Mouse (Mus musculus) hindbrain, embryonic 12.5 days (tissue): ENCODE measurements at regions not wholly inside any gene's neighbourhood (a gene's known extent, or its start where the extent isn't known, plus 50 kb on each side); places are given as distances from the start of the nearest gene placed in this dataset.

Experiments used
- ATAC-seq: fragments of 200-750 bp; cut with Nextera tagmentation; 2 replicates; pipeline ENCODE4 v1.8.0; 2017; ENCODE audit warnings: moderate TSS enrichment; ENCODE audit not compliant: low FRiP score
- H3K27ac ChIP-seq: fragments of 300-500 bp; sonication (generic); 2 replicates; pipeline ENCODE4 v1.5.1; 2016; ENCODE audit warnings: mild to moderate bottlenecking
- H3K27me3 ChIP-seq: fragments of 300-500 bp; sonication (generic); 2 replicates; pipeline ENCODE4 v1.6.1; 2016; ENCODE audit warnings: mild to moderate bottlenecking
- H3K36me3 ChIP-seq: fragments of 300-500 bp; sonication (generic); 2 replicates; pipeline ENCODE4 v1.6.1; 2016; ENCODE audit warnings: mild to moderate bottlenecking
- H3K4me1 ChIP-seq: fragments of 300-500 bp; sonication (generic); 2 replicates; pipeline ENCODE4 v1.6.1; 2016
- H3K4me2 ChIP-seq: fragments of 300-500 bp; sonication (generic); replicated peaks from 2 replicates; pipeline ENCODE4 v1.6.1; 2016; ENCODE audit warnings: mild to moderate bottlenecking
- H3K4me3 ChIP-seq: fragments of 300-500 bp; sonication (generic); 2 replicates; pipeline ENCODE4 v1.5.1; 2016; ENCODE audit warnings: mild to moderate bottlenecking
- H3K9ac ChIP-seq: fragments of 300-500 bp; sonication (generic); 2 replicates; pipeline ENCODE4 v1.6.1; 2016; ENCODE audit warnings: mild to moderate bottlenecking, moderate library complexity
- H3K9me3 ChIP-seq: fragments of 300-500 bp; sonication (generic); replicated peaks from 2 replicates; pipeline ENCODE4 v1.6.1; 2016; ENCODE audit warnings: mild to moderate bottlenecking
- WGBS: fragments of 180-500 bp; shearing (Covaris S2); methylation state at CpG from one replicate; pipeline ENCODE4 v1.1.7; 2016; 5-methylcytosine and 5-hydroxymethylcytosine counted together

DNA sequence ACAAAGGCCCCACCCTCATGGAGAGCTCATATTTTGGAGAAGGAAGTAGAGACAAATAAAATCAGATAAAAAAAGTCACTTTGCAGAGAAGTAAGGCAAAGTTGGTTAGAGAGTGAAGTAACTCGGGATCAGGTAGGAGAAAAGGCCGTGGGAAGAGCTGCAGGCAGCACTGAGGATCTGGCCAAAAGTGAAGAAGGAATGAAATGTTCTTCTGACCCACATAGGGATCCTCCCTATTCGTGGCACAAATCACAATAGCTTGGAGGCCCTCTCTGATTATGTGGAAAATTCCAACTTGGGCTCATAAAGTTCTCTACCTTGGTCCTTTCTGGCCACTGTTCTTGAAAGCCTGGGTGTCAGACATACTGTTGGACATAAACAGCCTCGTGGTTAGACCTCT, 150.2 kb downstream of the Plpp3 start:
- Histone ChIP-seq H3K36me3 (no peaks in the 10 kb centered on the region), H3K27me3 (no peaks in the 10 kb centered on the region), H3K4me3 (no peak overlapping the region), H3K9me3 (no peaks in the 10 kb centered on the region; the same call in 1 of the 2 replicates), H3K4me1 (no peaks in the 10 kb centered on the region), H3K9ac (no peak overlapping the region), H3K4me2 (no peak overlapping the region), H3K27ac (no peak overlapping the region)
- 83% methylated on average over 4 of the region's 4 CpGs for WGBS
- no peak for ATAC-seq

- no peak for ATAC-seq
- 86% methylated on average over 5 of the region's 5 CpGs for WGBS
- Histone ChIP-seq H3K9ac (no peak overlapping the region), H3K4me1 (no peaks in the 10 kb centered on the region), H3K9me3 (no peaks in the 10 kb centered on the region), H3K27ac (no peak overlapping the region), H3K27me3 (no peaks in the 10 kb centered on the region), H3K4me2 (no peak overlapping the region), H3K36me3 (no peaks in the 10 kb centered on the region), H3K4me3 (no peak overlapping the region)
Observed at GRCm38 (mm10) chr4:105307905-105308304, 150.8 kb downstream of the Plpp3 start.

GRCm38 (mm10) chr4:105308971-105309488, 151.9 kb downstream of the Plpp3 start:
- H3K27ac ChIP-seq, result no peak overlapping the region
- no peaks in the 10 kb centered on the region for H3K9me3 ChIP-seq
- no peak overlapping the region for H3K4me2 ChIP-seq
- ATAC-seq, result no peak
- no peaks in the 10 kb centered on the region for H3K27me3 ChIP-seq
- no peak overlapping the region for H3K9ac ChIP-seq
- no peak overlapping the region for H3K4me3 ChIP-seq
- no peaks in the 10 kb centered on the region for H3K4me1 ChIP-seq
- H3K36me3 ChIP-seq, result no peaks in the 10 kb centered on the region
- WGBS, result 81% methylated on average over 5 of the region's 5 CpGs

DNA sequence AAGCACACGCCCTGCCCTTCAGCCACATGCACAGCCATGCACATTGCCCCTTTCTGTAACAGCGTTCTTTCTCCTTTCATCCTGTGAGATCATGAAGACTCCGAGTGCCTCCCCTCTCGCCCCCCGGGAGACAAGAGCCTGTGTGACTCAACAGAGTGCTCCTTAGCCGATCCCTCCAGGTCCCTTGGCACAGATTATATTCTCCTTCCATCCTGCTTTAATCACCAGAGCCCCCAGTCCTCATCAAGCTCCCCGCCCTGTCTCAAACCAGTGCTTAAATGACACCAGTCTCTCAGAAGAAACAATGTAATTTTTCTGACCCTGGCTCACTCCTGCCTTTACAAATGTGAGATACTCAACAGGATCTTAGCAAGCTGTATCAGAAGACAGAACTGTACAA, 155.5 kb downstream of the Plpp3 start:
- Histone ChIP-seq H3K27me3 (no peaks in the 10 kb centered on the region), H3K27ac (no peak overlapping the region), H3K36me3 (no peaks in the 10 kb centered on the region), H3K4me1 (no peaks in the 10 kb centered on the region), H3K9ac (no peak overlapping the region), H3K4me3 (no peak overlapping the region), H3K4me2 (no peak overlapping the region), H3K9me3 (no peaks in the 10 kb centered on the region)
- 73% methylated on average over 7 of the region's 7 CpGs for WGBS
- no peak for ATAC-seq

DNA sequence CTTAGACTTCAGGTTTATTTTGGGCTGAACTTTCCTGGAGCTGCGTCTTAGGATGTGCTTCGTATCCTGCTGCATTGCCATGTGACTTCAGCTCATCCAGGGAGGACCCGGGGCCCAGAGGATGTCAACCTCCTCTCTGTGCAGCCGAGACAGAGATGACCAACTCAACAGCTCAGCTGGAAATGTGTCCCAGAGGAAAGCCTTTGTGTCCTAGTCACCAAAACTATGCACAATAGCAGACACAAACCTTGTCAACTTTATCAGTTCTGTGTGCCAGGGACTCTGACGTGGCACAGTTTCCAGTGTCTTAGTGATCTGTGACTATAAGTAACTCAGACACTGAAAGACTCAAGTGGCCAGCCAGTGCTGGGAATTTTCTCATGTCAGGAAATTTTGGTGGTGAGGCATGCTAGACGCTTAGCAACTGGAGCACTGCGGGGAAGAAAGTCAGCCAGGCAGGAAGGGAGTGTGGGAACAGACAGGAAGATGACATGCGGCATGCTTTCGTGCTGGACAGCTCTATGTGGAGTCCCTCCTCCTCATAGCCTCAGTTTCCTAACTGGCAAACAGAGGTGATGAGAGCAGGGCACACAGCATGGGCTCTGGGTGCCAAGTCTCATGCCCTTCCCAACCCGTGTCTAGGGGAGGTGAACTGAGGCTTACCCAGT, 156.1 kb downstream of the Plpp3 start:
- Histone ChIP-seq H3K27ac (0 out of 2 replicates have a peak overlapping the region, but pooled peaks have one; percentile 17), H3K9me3 (no peaks in the 10 kb centered on the region), H3K4me1 (no peaks in the 10 kb centered on the region), H3K9ac (no peak overlapping the region), H3K27me3 (no peaks in the 10 kb centered on the region), H3K4me2 (no peak overlapping the region), H3K36me3 (no peaks in the 10 kb centered on the region), H3K4me3 (no peak overlapping the region)
- 68% methylated on average over 10 of the region's 10 CpGs for WGBS
- no peak for ATAC-seq

- Histone ChIP-seq H3K27me3 (no peaks in the 10 kb centered on the region), H3K4me2 (no peak overlapping the region), H3K27ac (no peak overlapping the region), H3K9ac (no peak overlapping the region), H3K36me3 (no peaks in the 10 kb centered on the region), H3K4me3 (no peak overlapping the region), H3K9me3 (no peaks in the 10 kb centered on the region), H3K4me1 (no peaks in the 10 kb centered on the region)
- no peak for ATAC-seq
- WGBS, result 76% methylated on average over 5 of the region's 5 CpGs
Observed at GRCm38 (mm10) chr4:105315095-105315494, 157.9 kb downstream of the Plpp3 start.

DNA sequence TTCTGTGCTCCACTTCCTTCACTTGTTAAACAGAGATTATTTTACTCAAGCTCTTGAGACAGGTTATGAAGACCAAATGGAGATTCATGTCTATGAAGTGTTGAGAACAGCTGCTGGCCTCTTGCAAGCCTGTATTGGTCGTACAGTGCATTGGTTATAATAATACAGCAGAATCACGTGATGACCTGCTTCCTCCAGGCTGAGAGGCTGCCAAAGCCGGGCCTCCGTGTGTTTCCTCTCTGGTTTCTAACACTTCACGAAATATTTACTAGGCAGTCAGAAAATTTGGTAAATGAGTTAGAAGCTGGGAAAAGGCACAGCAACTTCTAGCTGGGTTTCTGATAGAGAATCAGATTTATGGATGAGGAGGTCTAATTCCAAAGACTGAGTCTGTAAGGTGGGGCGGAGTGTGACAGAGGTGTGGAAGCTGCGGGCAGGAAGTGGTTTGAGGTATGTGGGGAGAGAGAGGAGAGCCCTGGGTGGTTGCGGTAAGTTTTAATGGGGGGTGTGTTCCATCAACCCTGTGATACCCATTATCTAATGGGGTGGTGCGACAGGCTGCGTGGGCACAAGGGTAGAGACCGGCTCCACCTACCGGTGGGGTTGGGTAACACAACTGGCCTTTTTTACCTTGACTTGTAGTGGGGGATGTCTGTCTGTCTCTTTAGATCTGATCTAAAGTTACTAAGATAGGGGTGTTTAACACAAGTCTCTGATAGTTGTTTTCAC, 159.5 kb downstream of the Plpp3 start:
- H3K4me1 ChIP-seq, result no peaks in the 10 kb centered on the region
- H3K4me3 ChIP-seq, result no peak overlapping the region
- H3K9me3 ChIP-seq, result no peaks in the 10 kb centered on the region
- H3K4me2 ChIP-seq, result no peak overlapping the region
- WGBS, result 73% methylated on average over 12 of the region's 12 CpGs
- H3K36me3 ChIP-seq, result no peaks in the 10 kb centered on the region
- H3K9ac ChIP-seq, result no peak overlapping the region
- H3K27me3 ChIP-seq, result no peaks in the 10 kb centered on the region
- H3K27ac ChIP-seq, result no peak overlapping the region
- ATAC-seq, result no peak

DNA sequence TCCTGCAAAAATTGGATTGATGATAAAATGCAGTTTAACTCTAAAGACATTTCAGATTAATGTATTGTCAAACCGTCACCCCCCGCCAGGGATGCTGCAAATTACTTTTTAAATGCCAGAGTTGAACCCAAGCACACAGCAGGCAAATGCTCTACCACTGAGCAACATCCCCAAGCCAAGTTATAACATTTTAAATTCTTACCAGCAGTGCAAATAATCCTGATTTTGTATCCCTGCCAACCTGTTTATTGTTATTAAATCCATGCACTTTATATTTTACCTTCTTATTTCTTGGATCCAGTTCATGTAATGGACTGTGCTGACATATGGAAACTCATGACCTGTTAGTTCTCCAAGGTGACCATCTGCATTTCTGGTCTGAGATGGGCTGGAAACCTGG, 161.3 kb downstream of the Plpp3 start:
- no peak for ATAC-seq
- 82% methylated on average over 2 of the region's 2 CpGs for WGBS
- Histone ChIP-seq H3K27ac (no peak overlapping the region), H3K4me1 (no peaks in the 10 kb centered on the region), H3K4me3 (no peak overlapping the region), H3K4me2 (no peak overlapping the region), H3K36me3 (no peaks in the 10 kb centered on the region), H3K9me3 (no peaks in the 10 kb centered on the region), H3K27me3 (no peaks in the 10 kb centered on the region), H3K9ac (no peak overlapping the region)

- ATAC-seq, result no peak
- Histone ChIP-seq H3K9me3 (no peaks in the 10 kb centered on the region), H3K36me3 (no peaks in the 10 kb centered on the region), H3K4me1 (0 out of 2 replicates have a peak, but pooled peaks cover 4% of the 10 kb centered on the region), H3K9ac (no peak overlapping the region), H3K27ac (no peak overlapping the region), H3K4me2 (no peak overlapping the region), H3K27me3 (no peaks in the 10 kb centered on the region), H3K4me3 (no peak overlapping the region)
- 60% methylated on average over 1 of the region's 1 CpGs for WGBS
Observed at GRCm38 (mm10) chr4:105323446-105323845, 166.3 kb downstream of the Plpp3 start.

- H3K4me2 ChIP-seq, result no peak overlapping the region
- no peak overlapping the region for H3K9ac ChIP-seq
- WGBS, result 43% methylated on average over 3 of the region's 3 CpGs
- no peak overlapping the region for H3K4me3 ChIP-seq
- no peak for ATAC-seq
- no peaks in the 10 kb centered on the region for H3K9me3 ChIP-seq
- no peaks in the 10 kb centered on the region for H3K36me3 ChIP-seq
- H3K27me3 ChIP-seq, result no peaks in the 10 kb centered on the region
- H3K27ac ChIP-seq, result no peak overlapping the region
- H3K4me1 ChIP-seq, result 0 out of 2 replicates have a peak, but pooled peaks cover 4% of the 10 kb centered on the region
Observed at GRCm38 (mm10) chr4:105326989-105327388, 169.8 kb downstream of the Plpp3 start.

- ATAC-seq, result no peak
- H3K27ac ChIP-seq, result no peak overlapping the region
- no peak overlapping the region for H3K4me3 ChIP-seq
- no peaks in the 10 kb centered on the region for H3K27me3 ChIP-seq
- H3K4me1 ChIP-seq, result 0 out of 2 replicates have a peak, but pooled peaks cover 4% of the 10 kb centered on the region
- no peaks in the 10 kb centered on the region for H3K36me3 ChIP-seq
- no peak overlapping the region for H3K9ac ChIP-seq
- WGBS, result 80% methylated on average over 5 of the region's 5 CpGs
- H3K9me3 ChIP-seq, result no peaks in the 10 kb centered on the region
- H3K4me2 ChIP-seq, result no peak overlapping the region
Observed at GRCm38 (mm10) chr4:105327711-105328471, 170.7 kb downstream of the Plpp3 start.

GRCm38 (mm10) chr4:105328776-105329175, 171.6 kb downstream of the Plpp3 start:
- Histone ChIP-seq H3K4me3 (no peak overlapping the region), H3K36me3 (no peaks in the 10 kb centered on the region), H3K27me3 (no peaks in the 10 kb centered on the region), H3K4me1 (0 out of 2 replicates have a peak, but pooled peaks cover 4% of the 10 kb centered on the region), H3K27ac (no peak overlapping the region), H3K9ac (no peak overlapping the region), H3K4me2 (no peak overlapping the region), H3K9me3 (no peaks in the 10 kb centered on the region)
- 87% methylated on average over 10 of the region's 10 CpGs for WGBS
- ATAC-seq, result no peak
